Mouse (Mus musculus): ENCODE measurements around the gene Ewsr1.

Gene Ewsr1

GRCm38 (mm10) chr11:5098736-5099542 lies at the start of gene Ewsr1, which contains the start of gene Rhbdd3:
TSS of gene Ewsr1 (minus strand) at chr11:5099266.
TSS of gene Rhbdd3 (plus strand) at chr11:5098926.
- DNase-seq (ENCODE audit: low spot score in 2 of 2) = peak; percentile 91 to 92

GRCm38 (mm10) chr11:5145600-5145999 lies 46.5 kb upstream of the Ewsr1 start:
- no peak for DNase-seq (ENCODE audit: low spot score in 2 of 2)

DNA sequence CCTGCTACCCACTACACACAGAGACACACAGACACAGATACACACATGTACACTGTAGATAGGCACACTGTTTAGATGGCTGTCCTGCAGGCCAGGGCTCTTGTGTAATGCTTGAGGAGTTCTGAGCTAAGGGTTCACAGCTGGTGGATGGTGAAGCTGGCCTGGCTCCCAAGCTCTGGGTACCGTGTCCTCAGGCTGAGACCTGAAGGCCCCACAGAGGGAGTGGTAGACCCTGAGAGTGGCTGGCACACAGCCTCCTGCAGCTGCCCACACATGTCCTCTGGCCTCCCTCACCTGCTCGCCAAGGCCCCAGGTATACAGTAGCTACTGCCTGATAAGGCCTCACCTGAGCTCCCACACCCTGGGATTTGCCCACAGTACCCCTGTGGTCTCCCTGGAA lies 42.9 kb upstream of the Ewsr1 start:
- DNase-seq (ENCODE audit: low spot score in 2 of 2) = no peak

GRCm38 (mm10) chr11:5141252-5141651 lies 42.2 kb upstream of the Ewsr1 start:
- no peak for DNase-seq (ENCODE audit: low spot score in 2 of 2)

DNA sequence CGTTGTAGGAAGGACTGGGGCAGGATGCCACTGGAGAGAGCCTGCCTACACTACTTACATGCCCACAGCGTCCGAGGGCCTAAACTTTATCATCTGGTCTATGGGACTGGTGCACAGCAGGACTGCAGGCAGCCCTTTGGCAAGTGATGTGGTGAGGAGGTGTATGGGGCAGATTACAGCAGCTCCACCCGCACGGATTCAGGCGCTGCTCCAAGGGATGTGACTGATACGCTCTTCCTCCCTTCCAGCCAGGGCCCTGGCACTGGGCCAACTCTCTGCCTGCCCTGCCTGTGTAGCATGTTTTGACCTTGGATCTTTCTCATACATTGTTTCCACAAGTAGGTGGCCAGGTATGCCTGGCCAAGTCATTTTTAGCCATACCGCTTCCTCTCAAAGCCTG lies 41.6 kb upstream of the Ewsr1 start:
- DNase-seq (ENCODE audit: low spot score in 2 of 2) = peak in 1 of 2 experiments; percentile 20

DNA sequence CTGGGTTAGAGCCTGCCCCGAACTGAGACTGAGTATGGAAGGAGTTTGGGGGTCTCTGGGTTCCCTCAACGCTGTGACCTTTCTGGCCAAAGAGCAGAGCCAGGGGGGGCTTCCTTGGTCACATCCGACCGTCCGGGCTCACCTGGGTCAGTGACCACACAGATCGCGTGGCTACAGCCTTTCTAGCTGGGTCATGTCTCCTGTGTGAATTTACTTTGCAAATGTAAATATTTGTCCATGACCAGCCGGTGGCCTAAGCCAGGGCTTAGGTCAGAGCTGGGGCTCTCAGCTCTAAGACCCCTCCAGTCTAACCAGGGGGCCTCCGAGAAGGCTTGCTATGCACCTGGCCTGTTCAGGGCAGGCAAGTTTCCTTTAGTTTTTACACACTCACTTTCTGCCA lies 40.3 kb upstream of the Ewsr1 start:
- DNase-seq (ENCODE audit: low spot score in 2 of 2) = no peak

- no peak for DNase-seq (ENCODE audit: low spot score in 2 of 2)
Measured at GRCm38 (mm10) chr11:5138642-5139041, 39.6 kb upstream of the Ewsr1 start.

DNA sequence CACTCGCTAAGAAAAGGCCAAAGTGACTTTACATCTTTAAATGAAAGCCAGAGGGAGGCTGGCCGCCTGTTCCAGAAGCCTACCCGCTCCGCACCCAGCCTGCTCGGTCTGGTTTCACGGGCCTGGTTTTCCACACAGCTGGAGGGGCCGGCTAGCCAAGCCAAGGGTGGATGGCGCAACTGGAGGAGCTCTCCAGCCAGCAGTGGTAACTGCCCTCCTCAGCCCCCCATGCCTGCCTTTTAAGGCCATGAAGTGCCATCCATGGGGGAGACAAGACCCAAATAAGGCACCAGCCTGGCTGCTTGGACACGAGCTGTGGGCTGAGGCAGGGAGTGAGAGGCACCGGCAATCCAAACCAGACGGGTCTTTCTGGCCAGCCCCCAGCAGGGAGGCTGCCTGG lies 36.8 kb upstream of the Ewsr1 start:
- DNase-seq (ENCODE audit: low spot score in 2 of 2) = no peak

DNA sequence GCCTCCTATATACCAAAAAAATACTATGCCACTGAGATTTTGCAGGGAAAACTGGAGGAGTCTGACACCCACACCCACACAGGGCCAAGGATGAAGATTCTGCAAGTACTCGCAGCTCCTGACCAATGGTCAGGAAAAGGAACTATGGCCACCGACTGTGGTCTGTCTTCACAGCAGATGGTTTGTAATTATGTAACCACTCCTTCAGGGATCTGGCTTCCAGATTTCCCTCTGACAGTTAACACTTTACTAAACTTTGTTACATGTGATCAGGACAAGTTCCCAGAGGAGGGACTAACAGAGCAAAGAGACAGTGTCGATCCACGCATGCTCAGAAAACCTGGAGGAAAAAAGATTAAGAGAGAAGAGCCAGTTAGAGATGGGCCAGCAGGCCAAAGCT lies 33.7 kb upstream of the Ewsr1 start:
- no peak for DNase-seq (ENCODE audit: low spot score in 2 of 2)

DNA sequence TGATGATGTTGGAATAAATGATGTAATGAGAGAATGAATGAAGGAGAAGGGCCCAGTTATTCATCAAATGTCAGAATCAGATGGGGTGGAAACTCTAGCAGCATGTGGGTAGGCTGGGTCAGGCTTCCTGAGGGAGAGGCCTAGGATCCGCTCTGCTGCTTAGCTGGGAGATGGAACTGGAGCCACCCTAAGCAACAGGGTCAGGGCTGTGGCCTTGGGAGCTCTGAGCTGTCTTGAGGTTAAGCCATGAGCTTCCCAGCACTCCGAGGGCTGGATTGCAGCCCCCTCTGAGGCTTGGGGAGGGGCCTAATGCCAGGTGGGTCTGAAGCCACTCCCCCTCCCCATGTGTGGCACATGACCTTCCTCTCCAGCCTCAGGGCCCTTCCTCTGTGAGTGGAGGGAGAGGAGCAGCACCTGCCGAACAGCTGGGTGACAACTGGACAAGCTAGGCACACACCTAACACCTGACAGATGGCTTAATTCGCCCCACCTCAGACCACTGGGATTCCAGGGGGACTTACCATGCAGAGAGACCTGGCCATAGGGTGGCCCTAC lies 31.1 kb upstream of the Ewsr1 start:
- no peak for DNase-seq (ENCODE audit: low spot score in 2 of 2)

DNA sequence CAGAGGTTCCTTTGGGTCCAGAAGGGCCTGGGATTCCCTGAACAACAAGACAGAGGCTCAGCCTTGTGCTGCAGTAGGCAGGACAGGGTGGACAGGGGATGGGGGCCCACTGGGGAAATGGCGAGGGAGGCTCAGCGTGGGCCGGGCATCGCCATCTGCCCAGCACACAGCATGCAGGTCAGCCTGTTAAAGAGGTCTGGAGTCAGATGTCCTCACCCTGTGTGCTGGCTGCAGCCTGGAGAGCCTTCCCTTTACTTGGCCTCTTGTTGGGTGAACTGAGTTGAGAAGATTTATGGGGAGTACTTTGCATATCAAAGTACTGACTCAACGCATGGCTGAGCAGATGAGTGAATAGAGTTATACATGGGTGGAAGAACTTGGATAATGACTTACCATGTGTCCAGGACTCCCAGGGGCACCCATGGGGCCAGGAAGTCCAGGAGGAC lies 30.0 kb upstream of the Ewsr1 start:
- DNase-seq (ENCODE audit: low spot score in 2 of 2) = no peak

- no peak for DNase-seq (ENCODE audit: low spot score in 2 of 2)
Measured at GRCm38 (mm10) chr11:5125713-5126112, 26.6 kb upstream of the Ewsr1 start.

GRCm38 (mm10) chr11:5114931-5115581 lies 16.0 kb upstream of the Ewsr1 start:
- peak; percentile 77 to 82 for DNase-seq (ENCODE audit: low spot score in 2 of 2)

- no peak for DNase-seq (ENCODE audit: low spot score in 2 of 2)
Measured at GRCm38 (mm10) chr11:5113645-5114044, 14.6 kb upstream of the Ewsr1 start.

- no peak for DNase-seq (ENCODE audit: low spot score in 2 of 2)
Measured at GRCm38 (mm10) chr11:5109441-5109840, 10.4 kb upstream of the Ewsr1 start.

DNA sequence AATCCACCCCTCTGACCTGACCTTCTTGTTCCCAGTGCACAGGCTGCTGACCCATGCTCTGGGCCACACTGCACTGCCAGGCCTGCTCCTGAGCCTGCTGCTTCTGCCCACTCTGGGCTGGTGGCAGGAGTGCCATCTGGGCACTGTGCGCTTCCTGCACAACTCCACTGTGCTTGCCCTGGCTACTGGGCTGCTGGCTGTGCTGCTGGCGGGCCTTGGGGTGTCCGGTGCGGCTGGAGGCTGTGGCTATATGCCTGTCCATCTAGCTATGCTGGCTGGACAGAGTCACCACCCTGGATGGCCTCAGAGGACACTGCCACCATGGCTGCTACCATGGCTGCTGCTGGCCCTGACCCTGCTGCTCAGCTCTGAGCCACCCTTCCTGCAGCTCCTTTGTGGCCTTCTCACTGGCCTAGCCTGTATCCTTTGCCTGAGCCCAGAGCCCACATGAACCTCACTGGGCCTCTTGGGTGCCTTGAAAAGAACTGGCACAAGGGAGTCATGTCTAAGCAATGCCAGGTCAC lies 5.0 kb upstream of the Ewsr1 start:
- DNase-seq (ENCODE audit: low spot score in 2 of 2) = no peak

DNA sequence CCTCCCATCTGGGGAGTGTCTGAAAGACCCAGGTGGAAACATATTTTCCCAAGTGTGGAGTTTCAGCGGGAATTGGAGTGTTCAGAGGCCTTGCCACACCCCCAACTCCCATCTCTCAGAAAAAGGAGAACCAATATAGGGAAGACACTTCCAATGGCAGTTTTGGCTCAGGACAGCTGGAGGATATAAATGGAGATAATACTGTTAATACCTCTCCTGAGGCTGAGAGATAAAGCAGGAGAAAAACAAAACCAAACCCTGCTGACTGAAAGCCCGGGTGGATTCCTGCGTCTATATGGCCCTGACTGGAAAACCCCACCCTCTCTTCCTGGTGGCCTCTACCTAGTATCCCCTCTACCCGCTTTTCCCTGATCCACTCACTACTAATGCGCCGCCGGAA lies 3.3 kb upstream of the Ewsr1 start:
- no peak for DNase-seq (ENCODE audit: low spot score in 2 of 2)

- no peak for DNase-seq (ENCODE audit: low spot score in 2 of 2)
Measured at GRCm38 (mm10) chr11:5101641-5102040, 2.6 kb upstream of the Ewsr1 start.

GRCm38 (mm10) chr11:5100801-5101200 lies 1.7 kb upstream of the Ewsr1 start:
- DNase-seq (ENCODE audit: low spot score in 2 of 2) = no peak

DNA sequence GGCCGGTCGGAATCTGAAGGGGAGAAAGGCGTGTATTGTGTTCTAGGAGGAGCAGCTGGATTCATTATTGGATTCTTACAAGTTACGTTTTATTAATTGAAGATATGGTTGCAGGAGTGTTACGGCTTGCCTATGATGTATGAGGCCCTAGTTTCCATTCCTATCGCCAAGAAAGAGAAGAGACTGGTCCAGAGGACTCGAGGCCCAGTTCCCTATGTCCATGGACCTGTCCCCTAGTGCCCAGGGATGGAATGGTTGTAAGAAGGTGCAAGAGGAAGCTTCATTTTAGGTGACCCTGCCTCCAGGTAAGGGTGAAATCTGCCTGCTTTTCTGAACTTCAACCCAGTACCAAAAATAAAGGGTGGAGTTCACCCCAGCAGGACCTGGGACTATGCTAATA lies 1.2 kb upstream of the Ewsr1 start:
- DNase-seq (ENCODE audit: low spot score in 2 of 2) = no peak

DNA sequence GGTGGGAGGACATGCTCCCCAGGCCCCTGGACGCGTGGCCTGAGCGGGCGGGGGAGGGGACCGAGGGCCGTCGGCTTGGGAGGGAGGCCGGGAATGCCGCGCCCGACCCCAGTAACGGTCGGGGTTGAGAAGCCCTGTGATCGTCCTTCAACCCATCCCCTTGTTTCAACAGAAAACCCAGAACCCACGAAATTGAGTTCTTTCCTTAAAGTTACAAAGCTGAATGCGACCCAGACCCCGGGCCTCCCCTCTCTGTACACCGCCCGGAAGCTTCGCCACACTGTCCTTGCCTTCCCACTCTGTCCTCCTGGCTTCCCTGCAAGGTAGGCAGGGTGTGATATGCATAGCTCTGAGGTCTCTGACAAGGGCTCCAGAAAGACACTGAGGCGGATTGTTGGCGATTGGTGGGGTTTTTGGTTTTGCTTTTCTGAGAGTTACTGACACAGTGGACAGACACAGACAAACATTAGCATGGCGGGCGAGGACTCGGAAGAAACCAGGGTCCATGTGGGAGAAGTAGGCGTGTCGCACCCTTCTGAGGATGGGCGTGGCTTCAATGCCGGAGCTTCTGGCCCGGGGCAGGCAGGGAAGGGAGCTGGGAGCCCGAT lies 614 bp upstream of the Ewsr1 start:
- DNase-seq (ENCODE audit: low spot score in 2 of 2) = peak; percentile 65 to 75

DNA sequence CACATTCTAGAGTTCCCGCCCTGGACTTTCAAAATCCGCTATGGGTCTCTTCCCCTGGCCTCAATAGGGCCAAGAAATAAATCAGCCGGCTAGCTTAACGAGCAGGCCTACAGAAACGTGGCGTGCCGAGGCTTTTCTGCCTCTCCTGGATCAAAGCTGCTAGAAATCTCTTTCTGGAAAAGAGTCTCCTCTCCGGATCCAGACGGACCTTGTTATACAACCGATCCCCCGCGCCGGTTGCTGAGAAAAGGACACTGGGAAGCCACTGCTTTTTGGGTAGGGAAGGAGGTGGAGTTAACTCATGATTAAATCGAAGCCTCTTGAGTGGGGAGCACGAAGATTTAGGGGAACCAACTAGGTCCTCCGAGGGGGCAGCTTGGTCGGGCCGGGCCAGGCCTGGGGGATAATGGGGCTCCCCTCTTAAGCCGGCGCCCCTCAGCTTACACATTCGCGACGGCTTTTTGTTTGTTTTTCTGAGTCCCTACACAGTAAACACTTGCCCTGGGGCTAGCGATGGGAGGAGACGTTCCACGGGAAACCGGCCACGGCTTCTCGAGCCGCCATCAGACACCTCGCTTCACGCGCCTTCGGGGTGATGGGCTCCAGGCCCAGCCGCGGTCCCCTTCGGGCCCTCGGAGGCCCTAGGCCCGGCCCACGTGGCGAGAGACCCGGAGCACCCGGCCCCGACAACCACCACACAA lies 881 bp downstream of the Ewsr1 start:
- peak; percentile 50 to 62 for DNase-seq (ENCODE audit: low spot score in 2 of 2)
